Mouse (Mus musculus) thymus, postnatal 10 days (tissue): ENCODE measurements around the gene Plekhn1.

ENCODE experiments used
- DNase-seq, 2 experiments: peaks; one replicate each; pipeline ENCODE4 v3.0.0; 2021; ENCODE audit warnings: low spot score in 2 of 2

Plekhn1 gene

DNA sequence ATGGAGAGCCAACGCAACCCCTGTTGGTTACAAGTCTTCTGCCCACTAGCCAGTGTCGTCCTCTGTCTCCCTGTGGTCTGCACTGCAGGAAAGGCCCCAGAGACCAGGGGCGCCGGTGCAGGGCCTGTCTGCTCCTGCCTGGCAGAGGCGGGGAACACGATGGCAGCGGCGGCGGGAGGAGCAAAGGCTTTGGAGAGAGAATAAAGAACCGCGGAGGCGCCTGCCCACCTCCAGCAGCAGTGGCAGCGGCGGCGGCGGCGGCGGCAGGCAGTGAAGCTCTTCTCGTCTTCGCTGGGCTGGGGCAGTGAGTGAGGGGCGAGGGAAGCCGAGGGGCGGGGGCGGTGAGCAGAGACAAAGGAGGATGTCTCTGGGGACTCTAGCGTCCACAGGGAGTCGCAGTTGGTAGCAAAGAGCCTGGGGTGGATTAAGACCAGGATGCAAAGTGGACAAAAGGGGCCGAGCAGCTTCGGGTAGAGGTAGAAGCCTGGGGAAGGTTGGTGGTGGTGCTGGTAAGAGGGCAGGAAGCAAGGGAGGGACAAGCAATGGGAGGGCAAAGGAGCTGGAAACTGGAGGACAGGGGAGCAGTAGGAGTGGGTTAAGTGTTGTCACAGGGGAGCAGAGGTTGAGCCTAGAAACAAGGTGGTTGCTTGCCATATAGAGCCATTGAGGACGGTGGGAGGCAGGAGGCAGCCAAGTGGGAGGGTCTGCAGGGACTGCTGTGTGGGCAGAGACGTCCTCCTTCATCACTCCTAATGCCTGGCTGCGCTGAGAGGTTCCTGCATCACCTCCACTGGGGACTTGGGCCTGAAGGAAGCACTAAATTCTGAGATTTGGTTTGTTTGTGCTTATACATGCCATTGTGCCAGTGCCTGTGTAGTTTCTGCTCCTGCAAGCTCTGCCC, 48.5 kb downstream of the Plekhn1 start:
- DNase-seq = no peak

DNA sequence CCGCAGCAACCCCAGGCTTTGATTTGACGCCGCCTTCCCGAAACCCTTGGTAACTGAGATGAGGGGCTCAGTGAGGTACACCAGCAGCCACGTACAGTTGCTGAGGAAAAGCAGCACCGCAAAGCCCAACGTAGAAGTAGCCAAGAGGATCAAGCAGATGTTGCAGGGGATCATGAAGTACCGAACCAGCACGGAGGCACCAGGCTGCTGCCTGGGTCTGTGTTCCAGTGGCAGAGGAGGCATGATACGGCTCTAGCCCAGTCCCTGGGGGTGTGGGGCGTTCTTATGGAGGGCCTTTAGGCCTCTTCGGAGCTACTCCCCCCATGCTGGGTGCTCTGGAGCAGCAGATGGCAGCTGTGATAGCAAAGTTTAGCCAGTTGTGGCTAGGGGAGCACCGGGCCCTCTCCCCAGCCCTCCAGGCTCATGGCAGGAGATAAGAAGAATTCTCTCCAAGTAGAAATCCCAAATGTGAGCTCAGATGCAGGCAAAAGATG, 49.2 kb downstream of the Plekhn1 start:
- no peak for DNase-seq

DNA sequence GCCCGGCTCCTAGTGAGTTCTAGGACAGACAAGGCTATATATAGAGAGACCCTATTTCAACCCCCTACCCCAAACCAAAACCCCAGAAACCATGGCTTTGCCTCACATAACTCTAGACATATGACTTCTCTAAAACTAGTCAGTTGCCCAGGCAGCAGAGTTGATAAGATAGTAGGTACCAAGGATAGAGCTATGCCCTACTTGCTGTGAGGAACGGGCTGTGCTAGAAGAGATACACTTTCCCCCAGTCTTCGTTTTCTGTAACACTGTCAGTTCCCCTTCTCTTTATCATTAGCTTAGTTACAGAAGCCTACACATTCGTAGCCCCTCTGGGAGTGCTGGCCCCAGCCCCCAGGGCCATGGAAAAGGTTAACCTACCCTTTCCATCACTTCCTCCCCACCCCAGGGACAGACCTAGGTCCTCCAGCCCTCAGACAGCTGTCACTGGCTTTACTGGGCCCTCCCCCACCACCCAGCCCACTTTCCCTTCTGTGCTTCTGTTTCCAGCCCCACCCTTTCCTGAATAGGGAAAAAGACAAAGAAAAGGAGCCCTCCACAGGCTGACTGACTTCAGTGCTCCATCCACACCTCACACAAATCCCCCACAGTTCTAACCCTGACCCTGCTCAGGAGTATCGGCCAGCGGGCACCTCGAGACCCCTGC, 50.2 kb downstream of the Plekhn1 start:
- no peak for DNase-seq

DNA sequence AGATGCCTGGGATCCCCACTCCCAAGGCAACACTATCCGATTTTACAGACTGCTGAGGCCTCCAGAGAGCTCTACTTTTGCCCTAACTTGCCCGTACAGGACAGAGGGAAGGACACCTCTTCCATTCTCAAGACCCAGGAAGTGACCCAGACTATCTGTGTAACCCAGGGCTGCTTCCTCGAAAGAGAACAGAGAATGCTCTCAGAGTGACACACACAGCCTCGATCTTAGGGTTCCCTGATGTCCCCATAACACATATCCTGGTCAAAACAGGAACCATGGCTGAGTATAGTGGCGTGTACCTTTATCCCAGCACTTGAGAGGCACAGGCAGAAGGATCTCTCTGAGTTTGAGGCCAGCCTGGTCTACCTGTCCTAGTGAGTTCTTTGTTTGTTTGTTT, 50.9 kb downstream of the Plekhn1 start:
- DNase-seq = no peak

DNA sequence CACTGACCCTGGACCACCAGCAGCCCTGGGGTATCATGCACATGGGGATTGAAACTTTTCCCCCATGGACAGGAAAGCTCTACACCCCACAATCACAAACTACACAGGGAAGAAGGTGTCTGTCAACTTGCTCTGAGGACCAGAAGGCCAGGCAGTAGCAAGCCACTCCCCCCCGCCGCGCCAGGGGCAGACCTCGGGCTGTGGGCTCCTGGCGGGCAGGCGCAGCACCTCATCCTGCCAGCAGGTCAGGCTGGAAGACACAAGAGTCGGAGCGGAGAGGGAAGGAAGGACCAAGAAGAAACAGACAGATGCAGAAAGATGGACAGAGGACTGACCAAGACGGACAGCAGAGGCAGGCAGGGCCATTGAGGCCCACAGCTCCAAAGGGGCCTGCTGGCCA, 57.0 kb downstream of the Plekhn1 start:
- no peak for DNase-seq

DNA sequence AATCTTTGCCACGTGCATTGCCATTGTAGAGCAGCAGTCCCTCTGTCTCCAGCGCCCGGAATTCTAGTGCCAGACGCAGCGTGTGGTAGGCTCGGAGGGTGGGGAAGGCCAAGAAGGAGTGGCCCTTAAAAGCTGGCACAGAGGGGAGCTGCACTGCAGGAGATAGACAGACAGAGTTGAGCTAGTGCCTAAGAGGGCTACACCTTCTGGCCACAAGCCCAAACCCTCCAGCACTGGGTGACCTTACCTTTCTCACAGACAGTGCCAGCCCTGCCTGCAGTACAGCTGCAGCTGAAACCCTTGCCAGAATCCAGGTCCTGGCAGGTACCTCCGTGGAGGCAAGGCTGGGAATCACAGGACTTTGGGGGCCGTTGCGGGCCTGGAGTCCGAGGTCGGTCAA, 62.8 kb downstream of the Plekhn1 start:
- DNase-seq = no peak
